Mouse (Mus musculus): ENCODE data around the gene Tubd1. TPM values are rescaled to one million over a fixed set of nuclear protein-coding genes. Genes with fewer than 3 reads are reported as not detected.

Tubd1 gene
- polyA plus RNA-seq, 1 experiment = 0.37 TPM

DNA sequence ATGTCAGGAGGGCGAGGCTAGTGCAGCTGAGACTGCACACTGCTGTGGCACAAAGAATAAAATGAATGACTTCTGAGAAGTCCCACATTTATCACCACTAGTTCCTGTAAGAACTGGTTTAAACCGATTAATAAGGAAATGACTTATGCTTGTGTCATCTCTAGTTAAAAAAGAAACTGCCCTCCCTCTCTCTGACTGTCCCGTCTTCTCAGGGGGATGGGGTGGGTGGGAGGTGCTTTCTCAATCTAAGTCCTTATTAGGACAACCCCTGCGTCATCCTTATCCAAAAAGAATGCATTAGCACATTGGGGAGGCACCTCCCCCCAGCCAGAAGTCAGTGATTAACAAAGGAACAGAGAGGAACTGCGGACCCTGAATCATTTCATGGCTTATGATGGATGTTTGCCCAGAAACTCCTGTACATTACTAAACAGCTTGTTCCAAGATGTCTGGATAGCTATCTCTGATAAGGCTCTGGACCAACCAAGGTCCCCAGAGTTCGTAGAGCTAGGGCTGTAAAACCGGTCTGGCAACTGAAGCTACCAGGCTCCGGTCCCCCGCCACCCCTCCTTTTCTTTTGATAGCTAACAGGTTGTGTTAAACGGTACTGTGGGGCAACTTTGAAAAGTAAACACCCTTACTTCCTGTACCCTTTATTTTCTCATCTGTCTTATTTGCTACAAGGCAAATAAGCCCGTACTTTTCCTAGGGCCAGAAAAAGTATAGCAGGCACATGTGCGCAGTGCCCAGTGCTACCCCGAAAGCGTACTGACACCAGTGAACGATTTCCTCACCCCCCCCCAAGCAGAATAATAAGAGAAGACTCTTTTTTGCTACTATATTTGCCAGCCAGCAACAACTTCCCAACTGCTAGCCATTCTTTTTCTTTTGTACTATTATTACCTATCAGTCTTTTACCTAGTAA is 42.3 kb downstream of the Tubd1 start:
- TF ChIP-seq GATA1 (IDR thresholded peaks at IDR 0.05; ENCODE audit: low read length) = peak; percentile 32

DNA sequence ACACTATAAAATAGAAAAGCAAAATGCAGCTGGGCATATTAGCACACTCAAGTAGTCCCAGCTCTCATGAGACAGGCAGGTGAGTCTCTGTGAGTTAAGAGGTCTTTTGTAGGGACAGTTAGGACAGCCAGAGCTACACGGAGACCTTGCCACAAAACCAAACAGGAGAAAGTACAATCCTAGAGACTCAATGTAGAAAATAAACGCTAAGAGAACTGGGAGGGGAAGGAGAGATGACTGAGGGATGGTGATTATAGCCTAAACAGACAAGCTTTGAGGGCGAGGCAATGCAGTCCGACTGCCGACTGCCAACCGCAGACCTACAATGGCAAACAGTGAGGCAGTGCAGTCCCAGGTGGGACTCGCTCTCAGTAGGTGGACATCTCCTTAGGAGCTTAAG is 43.0 kb downstream of the Tubd1 start:
- no peak for TF ChIP-seq GATA1 (IDR thresholded peaks at IDR 0.05; ENCODE audit: low read length)

DNA sequence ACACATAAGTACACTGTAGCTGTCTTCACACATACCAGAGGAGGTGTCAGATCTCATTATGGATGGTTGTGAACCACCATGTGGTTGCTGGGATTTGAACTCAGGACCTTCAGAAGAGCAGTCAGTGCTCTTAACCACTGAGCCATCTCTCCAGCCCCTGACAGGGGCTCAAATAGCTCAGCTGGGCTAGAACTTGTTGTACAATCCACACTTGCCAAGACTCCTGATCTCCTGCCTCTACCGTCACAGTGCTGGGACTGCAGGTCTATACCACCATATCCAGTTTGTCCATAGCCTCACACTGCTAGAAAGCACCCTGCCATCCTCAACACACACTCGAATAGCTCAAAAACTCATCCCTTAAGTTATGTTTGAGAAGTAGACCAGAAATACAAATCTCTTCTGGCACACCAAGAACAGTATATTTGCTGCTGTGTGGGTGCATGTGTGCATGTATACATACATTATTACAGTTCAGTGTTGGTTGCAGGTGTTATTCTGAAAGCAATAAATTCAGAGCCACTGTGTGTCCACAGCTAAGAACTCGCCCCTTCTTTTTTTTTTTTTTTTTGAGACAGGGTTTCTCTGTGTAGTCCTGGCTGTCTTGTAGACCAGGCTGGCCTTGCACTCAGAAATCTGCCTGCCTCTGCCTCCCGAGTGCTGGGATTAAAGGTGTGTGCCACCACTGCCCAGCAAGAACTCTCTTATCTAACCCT is 44.0 kb downstream of the Tubd1 start:
- TF ChIP-seq GATA1 (IDR thresholded peaks at IDR 0.05; ENCODE audit: low read length) = no peak

DNA sequence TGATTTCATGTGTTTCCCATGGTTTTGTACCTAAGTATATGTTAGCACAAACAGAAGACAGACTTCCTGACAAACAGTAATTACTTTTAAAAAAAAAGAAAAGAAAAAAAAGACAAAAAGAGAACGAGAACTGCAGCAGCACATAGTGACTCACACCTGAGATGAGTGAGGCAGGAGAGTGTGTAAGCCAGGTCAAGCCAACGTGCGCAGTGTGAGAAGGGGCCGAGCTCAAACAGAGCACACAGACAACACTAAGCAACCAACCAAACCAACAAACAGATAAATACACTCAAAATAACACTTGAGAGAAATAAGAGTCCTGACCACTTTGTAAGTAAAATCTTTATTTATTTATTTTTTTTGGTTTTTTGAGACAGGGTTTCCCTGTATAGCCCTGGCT is 45.3 kb downstream of the Tubd1 start:
- TF ChIP-seq GATA1 (IDR thresholded peaks at IDR 0.05; ENCODE audit: low read length) = no peak

- TF ChIP-seq GATA1 (IDR thresholded peaks at IDR 0.05; ENCODE audit: low read length) = no peak
Measured at GRCm38 (mm10) chr11:86590579-86590978, 45.8 kb downstream of the Tubd1 start.

DNA sequence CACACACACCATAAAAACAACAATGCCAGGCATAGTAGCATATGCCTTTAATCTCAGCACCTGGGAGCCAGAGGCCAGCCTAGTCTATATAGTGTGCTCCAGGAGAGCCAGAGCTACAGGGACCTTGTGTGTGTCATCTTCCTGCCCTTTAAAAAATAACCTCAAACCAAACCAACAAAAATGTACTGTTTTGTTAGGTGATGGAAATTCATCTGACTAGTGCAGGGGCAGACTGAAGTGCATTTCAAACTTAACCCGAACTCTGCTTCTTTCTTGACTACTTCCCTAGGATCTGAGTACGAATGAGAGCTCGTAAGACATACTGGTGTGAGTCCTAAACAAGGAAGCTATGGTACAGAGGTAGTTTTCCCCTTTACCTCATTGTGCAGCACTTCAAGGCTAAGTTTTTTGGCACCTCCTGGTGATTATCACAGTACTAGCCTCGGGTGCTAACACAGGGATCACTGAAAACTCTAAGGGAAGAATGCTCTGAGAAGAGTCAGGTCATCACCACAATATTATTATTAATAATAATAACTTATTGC is 46.6 kb downstream of the Tubd1 start:
- no peak for TF ChIP-seq GATA1 (IDR thresholded peaks at IDR 0.05; ENCODE audit: low read length)

- TF ChIP-seq GATA1 (IDR thresholded peaks at IDR 0.05; ENCODE audit: low read length) = no peak
Measured at GRCm38 (mm10) chr11:86591931-86592616, 47.3 kb downstream of the Tubd1 start.

DNA sequence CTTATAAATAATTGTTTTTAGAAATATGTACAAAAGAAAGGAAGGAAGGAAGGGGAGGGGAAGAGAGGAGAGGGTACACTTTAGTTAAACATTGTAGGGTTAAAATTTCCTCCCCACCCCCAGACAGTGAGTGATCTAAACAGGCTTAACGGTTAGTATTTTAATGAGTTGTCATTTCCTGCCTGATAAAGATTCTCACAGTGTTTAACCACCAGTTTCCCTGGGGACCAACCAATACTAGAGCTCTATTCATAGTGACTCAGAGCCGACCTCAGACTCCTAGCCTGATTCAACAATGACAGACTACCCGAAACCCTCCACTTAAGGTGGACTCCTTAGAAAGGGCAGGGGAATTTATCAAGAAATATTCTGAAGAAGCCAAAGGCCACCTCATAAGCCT is 48.2 kb downstream of the Tubd1 start:
- peak; percentile 45 for TF ChIP-seq GATA1 (IDR thresholded peaks at IDR 0.05; ENCODE audit: low read length)

- TF ChIP-seq GATA1 (IDR thresholded peaks at IDR 0.05; ENCODE audit: low read length) = no peak
Measured at GRCm38 (mm10) chr11:86593443-86593842, 48.7 kb downstream of the Tubd1 start.

DNA sequence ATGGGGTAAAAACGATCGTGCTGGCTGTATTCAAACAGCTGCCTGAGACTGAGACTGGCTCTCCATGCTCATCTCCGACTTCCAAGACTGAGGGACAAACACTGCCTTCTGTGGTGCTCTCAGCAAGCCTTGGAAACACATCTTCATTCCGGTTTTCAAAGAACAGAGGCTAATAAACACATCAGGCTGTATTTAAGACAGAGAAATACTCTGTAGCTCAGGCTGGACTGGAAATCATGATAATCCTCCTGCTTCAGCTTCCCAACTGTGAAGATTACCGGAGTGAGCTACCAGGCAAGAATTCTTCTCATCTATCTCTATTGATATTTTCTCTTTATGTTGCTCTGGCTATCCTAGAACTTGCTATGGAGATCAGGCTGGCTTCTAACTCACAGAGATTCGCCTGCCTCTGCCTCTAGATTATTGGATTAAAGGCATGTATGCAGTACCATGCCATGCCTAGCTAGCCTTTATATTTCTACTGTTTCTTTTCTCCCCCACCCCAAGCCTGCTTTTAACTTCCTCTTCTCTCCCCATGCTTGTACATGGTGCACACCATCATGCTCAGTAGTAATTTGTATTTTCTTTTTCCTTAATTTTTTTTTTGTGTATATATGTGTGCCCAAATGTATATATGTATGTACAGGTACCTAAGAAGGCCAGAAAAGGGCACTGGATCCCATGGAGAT is 49.5 kb downstream of the Tubd1 start:
- no peak for TF ChIP-seq GATA1 (IDR thresholded peaks at IDR 0.05; ENCODE audit: low read length)

DNA sequence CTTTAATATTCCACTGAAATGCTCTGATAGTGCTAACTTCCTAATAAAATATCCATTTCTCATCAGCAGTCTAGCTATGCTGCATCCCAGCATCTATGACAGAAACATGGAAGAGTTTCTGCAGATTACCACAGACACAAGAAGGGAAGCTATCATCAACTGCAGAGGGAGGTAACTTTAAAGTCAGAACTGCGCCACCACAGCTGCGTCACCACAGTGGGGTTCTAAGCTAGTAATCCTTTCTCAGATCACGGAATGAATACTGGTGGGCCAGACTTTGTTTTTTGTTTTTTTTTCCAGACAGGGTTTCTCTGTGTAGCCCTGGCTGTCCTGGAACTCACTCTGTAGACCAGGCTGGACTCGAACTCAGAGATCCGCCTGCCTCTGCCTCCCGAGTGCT is 50.6 kb downstream of the Tubd1 start:
- no peak for TF ChIP-seq GATA1 (IDR thresholded peaks at IDR 0.05; ENCODE audit: low read length)

DNA sequence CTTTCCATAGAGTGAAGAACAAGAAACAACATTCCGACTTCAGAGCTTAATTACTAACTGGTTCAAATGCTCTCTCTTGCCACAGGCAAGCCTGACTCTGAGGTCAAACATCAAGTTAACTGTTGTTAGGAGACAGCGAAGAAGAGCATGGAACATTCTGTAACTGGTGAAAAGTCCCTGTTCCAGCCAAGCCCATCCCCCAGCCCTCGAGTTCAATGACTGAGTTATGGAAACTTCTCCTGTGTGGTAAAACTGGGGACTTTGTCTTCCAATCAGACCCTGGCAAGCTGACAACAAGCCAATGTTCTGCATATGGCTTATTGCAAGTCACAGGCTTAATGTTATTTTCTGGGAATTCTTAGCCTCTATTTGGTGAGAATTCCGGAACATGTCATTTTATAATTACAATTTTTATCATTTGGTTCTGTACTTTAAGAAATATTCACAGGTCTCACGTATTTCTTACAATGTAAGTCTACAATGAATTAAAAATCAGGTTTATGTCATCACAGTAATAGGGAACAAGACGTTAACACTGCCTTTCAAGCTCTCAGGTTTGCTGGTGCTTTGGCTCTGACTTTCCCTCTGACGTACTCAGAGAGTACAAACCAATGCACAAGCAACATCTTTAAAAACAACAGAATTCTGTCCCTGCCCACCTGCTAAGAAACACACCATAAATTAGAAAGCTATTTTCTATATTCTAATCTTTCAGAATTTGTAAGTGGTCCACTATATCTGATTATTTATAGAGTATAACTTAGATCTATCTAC is 51.6 kb downstream of the Tubd1 start:
- no peak for TF ChIP-seq GATA1 (IDR thresholded peaks at IDR 0.05; ENCODE audit: low read length)

DNA sequence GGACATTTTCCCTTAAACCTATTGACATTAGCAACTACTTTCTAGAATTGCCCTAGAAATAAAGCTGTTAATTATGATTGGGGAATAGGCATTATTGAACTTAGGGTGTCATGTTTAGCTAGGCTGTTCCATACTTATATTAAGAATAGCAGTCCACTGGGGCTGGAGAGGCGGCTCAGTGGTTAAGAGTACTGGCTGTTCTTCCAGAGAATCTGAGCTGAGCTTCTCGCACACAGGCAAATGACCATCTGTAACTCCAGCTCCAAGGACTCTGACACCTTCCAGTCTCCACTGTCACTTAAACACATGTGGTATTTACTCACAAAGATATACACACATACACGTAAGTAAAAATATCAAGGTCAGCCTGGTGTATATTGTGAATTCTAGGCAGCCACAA is 52.2 kb downstream of the Tubd1 start:
- no peak for TF ChIP-seq GATA1 (IDR thresholded peaks at IDR 0.05; ENCODE audit: low read length)

- no peak for TF ChIP-seq GATA1 (IDR thresholded peaks at IDR 0.05; ENCODE audit: low read length)
Measured at GRCm38 (mm10) chr11:86598154-86598553, 53.4 kb downstream of the Tubd1 start.
